8 mouse cellular contexts compared by ENCODE assay signal in genomic region chr2:73529356-73530330, GRCm38 (mm10). TPM values are rescaled to one million over a fixed set of nuclear protein-coding genes. Genes with fewer than 3 reads are reported as not detected.
DNase-seq lines count a peak whose midpoint lies in the region; ATAC-seq and TF ChIP-seq lines count a peak whose summit lies in the region.

Gene Wipf1, minus strand, starts transcription at chr2:73529734.

- peaks cover 39% of the 10 kb centered on the region for H3K4me1 ChIP-seq in embryonic facial prominence, embryonic 10.5 days
- H3K4me1 ChIP-seq in heart, adult 2 months (ENCODE audit: control insufficient read depth, insufficient read depth, low read length): peaks cover 16% of the 10 kb centered on the region
- peaks cover 18% of the 10 kb centered on the region for H3K4me1 ChIP-seq in limb, embryonic 11.5 days (ENCODE audit: control insufficient read depth, insufficient read depth, low read length)
- H3K4me1 ChIP-seq in midbrain, embryonic 11.5 days (ENCODE audit: control insufficient read depth, insufficient read depth, low read length): peaks cover 6% of the 10 kb centered on the region

- no peak for TF ChIP-seq EP300 in heart, adult 2 months (IDR thresholded peaks at IDR 0.05; ENCODE audit: insufficient read depth, low read depth, low read length)

- DNase-seq in cerebellum, adult 11 months: peak; percentile 21
- peak; percentile 87 for DNase-seq in embryonic facial prominence, embryonic 10.5 days (ENCODE audit: low spot score)
- peak; percentile 92 to 93 for DNase-seq in heart, adult 2 months
- DNase-seq in kidney, adult 11 months: peak; percentile 78
- DNase-seq in limb, embryonic 11.5 days (ENCODE audit: low spot score): peak; percentile 85
- DNase-seq in midbrain, embryonic 11.5 days (ENCODE audit: low spot score, missing footprints): peak; percentile 96
- DNase-seq in skeletal muscle tissue, adult 2 months (ENCODE audit: low read depth, low spot score): peak; percentile 57

- peak; percentile 2; the same call in 1 of the 2 replicates for TF ChIP-seq POLR2A in heart, adult 2 months (IDR thresholded peaks at IDR 0.05; ENCODE audit: insufficient read depth, low read depth, low read length)

- H3K9me3 ChIP-seq in embryonic facial prominence, embryonic 10.5 days: no peaks in the 10 kb centered on the region
- H3K9me3 ChIP-seq in limb, embryonic 11.5 days (ENCODE audit: control insufficient read depth, low read length): no peaks in the 10 kb centered on the region
- H3K9me3 ChIP-seq in midbrain, embryonic 11.5 days (ENCODE audit: control insufficient read depth, low read length): no peaks in the 10 kb centered on the region

- peaks cover 7% of the 10 kb centered on the region; the same call in 1 of the 2 replicates for H3K36me3 ChIP-seq in embryonic facial prominence, embryonic 10.5 days (replicated peaks)
- no peaks in the 10 kb centered on the region; the same call in 1 of the 2 replicates for H3K36me3 ChIP-seq in heart, adult 2 months (ENCODE audit: control insufficient read depth, insufficient read depth, low read length)
- H3K36me3 ChIP-seq in limb, embryonic 11.5 days (ENCODE audit: control insufficient read depth, insufficient read depth, low read length): no peaks in the 10 kb centered on the region
- no peaks in the 10 kb centered on the region for H3K36me3 ChIP-seq in midbrain, embryonic 11.5 days (ENCODE audit: control insufficient read depth, insufficient read depth, low read length)

- H3K27me3 ChIP-seq in embryonic facial prominence, embryonic 10.5 days (replicated peaks; ENCODE audit: low read depth, poor library complexity, severe bottlenecking): no peaks in the 10 kb centered on the region
- 0 out of 2 replicates have a peak, but pooled peaks cover 2% of the 10 kb centered on the region for H3K27me3 ChIP-seq in heart, adult 2 months (ENCODE audit: control insufficient read depth, insufficient read depth, low read length)
- no peaks in the 10 kb centered on the region for H3K27me3 ChIP-seq in limb, embryonic 11.5 days (ENCODE audit: control insufficient read depth, insufficient read depth, low read length)
- H3K27me3 ChIP-seq in midbrain, embryonic 11.5 days (ENCODE audit: control insufficient read depth, insufficient read depth, low read length): peaks cover 2% of the 10 kb centered on the region

- TF ChIP-seq CTCF in heart, adult 2 months (IDR thresholded peaks at IDR 0.05): no peak

- peak within 1 kb of the TSS; percentile 80 for H3K4me2 ChIP-seq in limb, embryonic 11.5 days (ENCODE audit: low read depth, severe bottlenecking)
- H3K4me2 ChIP-seq in midbrain, embryonic 11.5 days: peak within 1 kb of the TSS; percentile 65

- 2% methylated on average over 66 of the region's 66 CpGs for WGBS in embryonic facial prominence, embryonic 10.5 days
- 4% methylated on average over 65 of the region's 66 CpGs for WGBS in heart, adult 2 months
- under 1% methylated on average over 66 of the region's 66 CpGs for WGBS in limb, embryonic 11.5 days
- WGBS in midbrain, embryonic 11.5 days: 1% methylated on average over 53 of the region's 66 CpGs

- no peak for ATAC-seq in cerebellum, adult (ENCODE audit: insufficient number of reproducible peaks, low FRiP score, low TSS enrichment)
- ATAC-seq in limb, embryonic 11.5 days (ENCODE audit: insufficient number of reproducible peaks, low FRiP score, low TSS enrichment, low read depth): peak; percentile 78; the same call in 1 of the 2 replicates
- ATAC-seq in midbrain, embryonic 11.5 days (ENCODE audit: low FRiP score): peak; percentile 91

- peak within 1 kb of the TSS; percentile 97 for H3K4me3 ChIP-seq in embryonic facial prominence, embryonic 10.5 days
- H3K4me3 ChIP-seq in heart, adult 2 months: peak within 1 kb of the TSS; percentile 86
- H3K4me3 ChIP-seq in limb, embryonic 11.5 days (ENCODE audit: low read depth, low read length): peak within 1 kb of the TSS; percentile 88
- H3K4me3 ChIP-seq in midbrain, embryonic 11.5 days (ENCODE audit: low read depth, low read length): peak within 1 kb of the TSS; percentile 87

- H3K9ac ChIP-seq in heart, adult 2 months (ENCODE audit: low read depth, low read length): peak within 1 kb of the TSS; percentile 97
- H3K9ac ChIP-seq in limb, embryonic 11.5 days (ENCODE audit: low read length): peak within 1 kb of the TSS; percentile 99
- peak within 1 kb of the TSS; percentile 91 for H3K9ac ChIP-seq in midbrain, embryonic 11.5 days (ENCODE audit: low read length)

- intact Hi-C loops in heart, adult 2 months (cut with DNase I): loop anchor here (2.0 kb wide), 1 partner anchor 37 kb away; no protein-coding TSS in a partner anchor

- no peaks in the 10 kb centered on the region; the same call in none of the 2 replicates for H3K79me2 ChIP-seq in heart, adult 2 months (replicated peaks; ENCODE audit: control insufficient read depth, insufficient read depth, low read length)

- peak within 1 kb of the TSS; percentile 98 for H3K27ac ChIP-seq in embryonic facial prominence, embryonic 10.5 days (replicated peaks)
- H3K27ac ChIP-seq in heart, adult 2 months: peak within 1 kb of the TSS; percentile 77
- peak within 1 kb of the TSS; percentile 86 for H3K27ac ChIP-seq in limb, embryonic 11.5 days (replicated peaks; ENCODE audit: low read depth, low read length)
- H3K27ac ChIP-seq in midbrain, embryonic 11.5 days (ENCODE audit: low read depth, low read length): peak within 1 kb of the TSS; percentile 40; the same call in 1 of the 2 replicates

RNA-seq across cellular contexts. Expression of gene Wipf1, which starts in this region (rescaled TPM):
- 12.0 and 12.7 TPM in 2 replicates for polyA plus RNA-seq in embryonic facial prominence, embryonic 10.5 days (2016; fragmentation: Nextera tagmentation; extraction: Ambion mirVana)
- 10 to 100 TPM; 12.9 to 17.0 TPM for total RNA-seq in heart, adult 2 months (2021)
- 6.0 and 6.6 TPM in 2 replicates for polyA plus RNA-seq in heart, adult 2 months (2012; rRNA removed)
- 21.8 and 24.1 TPM in 2 replicates for polyA plus RNA-seq in limb, embryonic 11.5 days (2014; fragmentation: Nextera tagmentation; extraction: Ambion mirVana)
- 8.2 and 8.3 TPM in 2 replicates for polyA plus RNA-seq in midbrain, embryonic 11.5 days (2014; fragmentation: Nextera tagmentation; extraction: Ambion mirVana)

Comparison
In these comparisons a context has a peak if more than half of its experiments do, and no peak if none do; other contexts are left out.
1. DNase-seq: peak in every context shown above with its lines; median percentile 96 in midbrain, embryonic 11.5 days; 92 in heart, adult 2 months; 87 in embryonic facial prominence, embryonic 10.5 days; 85 in limb, embryonic 11.5 days; 78 in kidney, adult 11 months; 57 in skeletal muscle tissue, adult 2 months; 21 in cerebellum, adult 11 months.
2. H3K27ac ChIP-seq: peak in every context shown above with its lines; median percentile 98 in embryonic facial prominence, embryonic 10.5 days; 86 in limb, embryonic 11.5 days; 77 in heart, adult 2 months; 40 in midbrain, embryonic 11.5 days.